Mouse (Mus musculus) ES-E14 (cell line): ENCODE data around the gene Gm10282. TPM values are rescaled to one million over a fixed set of nuclear protein-coding genes. Genes with fewer than 3 reads are reported as not detected.
A peak's percentile ranks its signal among the peaks of the same experiment; 100 is the strongest.

Experiments used
- DNase-seq: peaks from one replicate; pipeline ENCODE4 v3.0.0-alpha.2; 2013; ENCODE audit warnings: low read depth, low spot score
- H3K27ac ChIP-seq: 2 replicates; pipeline ENCODE4 v1.5.1; 2012; ENCODE audit warnings: low read depth, mild to moderate bottlenecking, low read length, moderate library complexity, mixed read lengths; ENCODE audit not compliant: poor library complexity, insufficient read depth, severe bottlenecking
- H3K36me3 ChIP-seq: 2 replicates; pipeline ENCODE4 v1.6.1; 2012; ENCODE audit warnings: mild to moderate bottlenecking, low read length, moderate library complexity, mixed read lengths; ENCODE audit not compliant: control insufficient read depth, poor library complexity, insufficient read depth, severe bottlenecking
- H3K4me1 ChIP-seq, 2 experiments: fragments of 150-350 bp in 1 of 2; sonication (generic) in 1 of 2; 2 replicates each; pipeline ENCODE4 v1.6.1; 2012; ENCODE audit warnings: low read length in 2 of 2, mild to moderate bottlenecking in 1 of 2, mixed read lengths in 1 of 2; ENCODE audit not compliant: control insufficient read depth in 2 of 2, insufficient read depth in 2 of 2, poor library complexity in 1 of 2
- H3K4me3 ChIP-seq, 2 experiments: fragments of 150-350 bp in 1 of 2; sonication (generic) in 1 of 2; 2 replicates each; pipeline ENCODE4 v1.5.1; 2012; ENCODE audit warnings: low read length in 2 of 2, low read depth in 1 of 2, mild to moderate bottlenecking in 1 of 2, mixed read lengths in 1 of 2; ENCODE audit not compliant: insufficient read depth in 1 of 2, poor library complexity in 1 of 2, severe bottlenecking in 1 of 2
- H3K9ac ChIP-seq: 2 replicates; pipeline ENCODE4 v1.6.1; 2012; ENCODE audit warnings: low read depth, mild to moderate bottlenecking, low read length, mixed read lengths; ENCODE audit not compliant: poor library complexity, insufficient read depth, severe bottlenecking
- H3K9me3 ChIP-seq: fragments of 150-350 bp; sonication (generic); 2 replicates; pipeline ENCODE4 v1.6.1; 2012; ENCODE audit warnings: low read depth, mild to moderate bottlenecking, low read length; ENCODE audit not compliant: control insufficient read depth, insufficient read depth
- CHD2 ChIP-seq: IDR thresholded peaks from 2 replicates; pipeline ENCODE4 v1.6.1; 2014; ENCODE audit warnings: mild to moderate bottlenecking, low read depth, low read length, inconsistent platforms
- HCFC1 ChIP-seq: IDR thresholded peaks from 2 replicates; pipeline ENCODE4 v1.6.1; 2012; ENCODE audit warnings: low read length, inconsistent platforms, borderline replicate concordance; ENCODE audit not compliant: insufficient read depth
- MAFK ChIP-seq: IDR thresholded peaks from 2 replicates; pipeline ENCODE4 v1.6.1; 2014; ENCODE audit warnings: mild to moderate bottlenecking, low read depth, low read length, inconsistent platforms; ENCODE audit not compliant: insufficient read depth
- ZC3H11A ChIP-seq: IDR thresholded peaks from 2 replicates; pipeline ENCODE4 v1.6.1; 2012; ENCODE audit warnings: low read depth, mild to moderate bottlenecking, inconsistent platforms, low read length, borderline replicate concordance
- ZNF384 ChIP-seq: IDR thresholded peaks from 2 replicates; pipeline ENCODE4 v1.6.1; 2012; ENCODE audit warnings: low read depth, low read length, inconsistent platforms
- in situ Hi-C, 2 experiments: fragments of 600-800 bp; cut with MboI; formaldehyde crosslinking; loops; one replicate each; pipeline ENCODE4 v1.15.1; 2025; ENCODE audit warnings: low sequenced_read_pairs in 2 of 2, inconsistent platforms in 1 of 2; ENCODE audit not compliant: unreplicated experiment in 2 of 2
- total RNA-seq: library from RNA; depleted of rRNA; stranded (reverse); fragments of 300-350 nt; gene quantifications from 2 replicates; pipeline ENCODE4 v1.2.3, GENCODE M21; 2012

Gm10282 gene
- total RNA-seq, 1 experiment: 21.2 TPM

DNA sequence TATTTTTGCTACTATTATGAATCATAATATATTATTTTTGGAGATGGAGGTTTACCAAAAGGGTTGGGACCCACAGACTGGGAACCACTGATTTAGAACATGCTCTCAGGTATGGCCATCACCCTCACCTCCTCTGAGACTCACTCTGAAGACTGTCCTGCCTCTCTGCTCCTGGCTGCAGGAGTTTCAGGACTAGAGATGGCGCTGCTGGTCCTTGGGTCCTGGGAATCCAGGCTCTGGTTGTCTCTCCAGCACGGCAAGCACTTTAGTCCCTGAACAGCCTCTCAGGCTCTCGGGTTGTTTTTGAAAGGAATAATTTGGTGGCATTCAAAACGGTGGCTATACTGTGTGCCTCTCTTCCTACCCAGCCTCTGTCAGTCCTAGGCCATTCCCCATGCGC lies 43.2 kb downstream of the Gm10282 start:
- DNase-seq: no peak
- in situ Hi-C loops: loop anchor here in 1 of 2 experiments (10.0 kb wide), 1 partner anchor 103 kb away; no protein-coding TSS in a partner anchor

DNA sequence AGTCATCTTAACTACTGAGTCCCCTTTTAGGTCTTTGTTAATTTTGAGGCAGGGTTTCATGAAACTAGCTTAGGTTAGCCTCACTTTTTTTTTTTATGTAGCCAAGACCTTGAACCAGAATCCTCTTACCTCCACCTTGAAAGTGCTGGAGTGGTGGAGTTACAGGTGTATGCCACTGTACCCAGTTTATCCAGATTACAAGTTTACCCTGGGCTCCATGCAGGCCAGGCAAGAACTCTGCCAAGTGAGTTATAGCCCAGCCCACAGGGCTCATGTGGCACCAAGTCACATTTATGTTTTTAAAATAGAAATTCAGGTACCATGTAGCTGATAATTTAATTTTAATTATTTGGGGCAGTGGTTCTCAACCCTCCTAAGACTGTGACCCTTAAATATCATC lies 43.6 kb downstream of the Gm10282 start:
- in situ Hi-C loops: loop anchor here in 1 of 2 experiments (10.0 kb wide), 1 partner anchor 103 kb away; no protein-coding TSS in a partner anchor
- TF ChIP-seq MAFK: no peak
- no peak for TF ChIP-seq ZNF384
- TF ChIP-seq CHD2: no peak
- TF ChIP-seq HCFC1: no peak
- no peak for TF ChIP-seq ZC3H11A

More for the DNA sequence above, 43.2 kb downstream of the Gm10282 start:
- no peak overlapping the region for H3K27ac ChIP-seq
- H3K36me3 ChIP-seq: peaks cover 3% of the 10 kb centered on the region; the same call in 1 of the 2 replicates
- TF ChIP-seq ZNF384 (no peak), CHD2 (no peak), HCFC1 (no peak), ZC3H11A (no peak), MAFK (no peak)
- H3K4me3 ChIP-seq: no peak overlapping the region
- peaks cover 0 to 2% of the 10 kb centered on the region in 2 experiments; a peak in 2 of 4 replicates for H3K4me1 ChIP-seq
- no peak overlapping the region for H3K9ac ChIP-seq
- H3K9me3 ChIP-seq: no peaks in the 10 kb centered on the region

DNA sequence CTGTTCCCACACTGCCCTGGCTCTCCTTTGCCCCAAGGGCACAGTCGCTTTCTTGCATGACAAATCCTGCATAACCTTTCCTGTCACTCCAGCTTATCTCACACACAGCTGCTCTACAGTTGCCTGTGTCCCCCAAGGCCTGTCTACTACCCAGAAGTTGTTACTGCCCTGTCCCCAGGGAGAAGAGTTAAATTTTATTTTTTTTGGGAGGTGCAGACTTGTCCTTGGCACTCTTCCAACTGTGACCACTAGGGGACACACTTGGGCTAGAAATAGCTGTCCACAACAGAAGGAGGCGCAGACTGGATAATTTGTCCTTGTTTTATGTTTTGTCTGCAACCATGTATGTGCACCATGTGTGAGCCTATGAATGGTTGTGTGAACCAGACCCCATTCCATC lies 44.0 kb downstream of the Gm10282 start:
- H3K36me3 ChIP-seq: peaks cover 3% of the 10 kb centered on the region; the same call in 1 of the 2 replicates
- H3K27ac ChIP-seq: no peak overlapping the region
- in situ Hi-C loops: loop anchor here in 1 of 2 experiments (10.0 kb wide), 1 partner anchor 104 kb away; no protein-coding TSS in a partner anchor
- TF ChIP-seq MAFK: no peak
- peak; percentile 99 for TF ChIP-seq ZC3H11A
- H3K4me1 ChIP-seq: peaks cover 0 to 2% of the 10 kb centered on the region in 2 experiments; a peak in 2 of 4 replicates
- DNase-seq: peak; percentile 42
- H3K9ac ChIP-seq: no peak overlapping the region
- H3K4me3 ChIP-seq: no peak overlapping the region
- no peaks in the 10 kb centered on the region for H3K9me3 ChIP-seq

More for the DNA sequence above, 43.6 kb downstream of the Gm10282 start:
- Histone ChIP-seq H3K9me3 (no peaks in the 10 kb centered on the region), H3K27ac (no peak overlapping the region), H3K4me1 (peaks cover 0 to 2% of the 10 kb centered on the region in 2 experiments; a peak in 2 of 4 replicates), H3K4me3 (no peak overlapping the region), H3K36me3 (peaks cover 3% of the 10 kb centered on the region; the same call in 1 of the 2 replicates), H3K9ac (no peak overlapping the region)
- DNase-seq: no peak

GRCm38 (mm10) chr8:72260585-72260984 lies 44.5 kb downstream of the Gm10282 start:
- peaks cover 3% of the 10 kb centered on the region; the same call in 1 of the 2 replicates for H3K36me3 ChIP-seq
- H3K9me3 ChIP-seq: no peaks in the 10 kb centered on the region
- TF ChIP-seq HCFC1: no peak
- TF ChIP-seq CHD2: no peak
- TF ChIP-seq ZNF384: no peak
- TF ChIP-seq ZC3H11A: no peak
- no peak for TF ChIP-seq MAFK
- in situ Hi-C loops: loop anchor here in 1 of 2 experiments (10.0 kb wide), 1 partner anchor 104 kb away; no protein-coding TSS in a partner anchor
- H3K9ac ChIP-seq: no peak overlapping the region
- no peak overlapping the region for H3K4me3 ChIP-seq
- no peak for DNase-seq
- peaks cover 0 to 2% of the 10 kb centered on the region in 2 experiments; a peak in 2 of 4 replicates for H3K4me1 ChIP-seq
- H3K27ac ChIP-seq: no peak overlapping the region
